Mouse (Mus musculus) induced T-regulatory cell, adult 2 months (primary cell): ENCODE results near the gene Plekhg1.
A peak's percentile ranks its signal among the peaks of the same experiment; 100 is the strongest.

Source experiments
- DNase-seq: peaks from one replicate; pipeline ENCODE4 v3.0.0-alpha.2; 2012; ENCODE audit warnings: low read depth

Plekhg1 gene

GRCm38 (mm10) chr10:3891381-3892263 is 151.5 kb downstream of the Plekhg1 start:
- no peak for DNase-seq

- DNase-seq, result no peak
These were observed 152.2 kb downstream of the Plekhg1 start for GRCm38 (mm10) chr10:3892368-3892767.

DNA sequence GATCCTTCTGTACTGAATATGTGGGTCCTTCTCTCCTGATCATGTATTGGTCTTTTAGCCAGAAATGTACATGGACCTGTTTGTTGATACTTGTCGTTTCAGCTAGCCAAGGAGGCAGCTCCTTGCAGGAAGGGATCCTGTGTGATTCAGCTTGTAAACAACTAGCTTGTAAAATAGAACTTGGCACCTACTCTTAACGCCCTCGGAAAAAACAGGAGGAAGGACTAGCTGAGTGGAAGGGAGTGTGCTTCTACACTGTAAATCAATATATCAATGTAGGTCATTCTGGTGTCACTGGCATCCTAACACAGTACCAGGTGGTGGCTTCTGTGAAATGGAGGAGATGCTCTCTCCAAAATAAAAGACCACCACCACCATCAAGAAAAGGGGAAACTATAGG is 157.9 kb downstream of the Plekhg1 start:
- no peak for DNase-seq

- DNase-seq, result no peak
These were observed 160.3 kb downstream of the Plekhg1 start for GRCm38 (mm10) chr10:3900416-3900956.

- DNase-seq, result no peak
These were observed 165.6 kb downstream of the Plekhg1 start for GRCm38 (mm10) chr10:3905747-3906146.

DNA sequence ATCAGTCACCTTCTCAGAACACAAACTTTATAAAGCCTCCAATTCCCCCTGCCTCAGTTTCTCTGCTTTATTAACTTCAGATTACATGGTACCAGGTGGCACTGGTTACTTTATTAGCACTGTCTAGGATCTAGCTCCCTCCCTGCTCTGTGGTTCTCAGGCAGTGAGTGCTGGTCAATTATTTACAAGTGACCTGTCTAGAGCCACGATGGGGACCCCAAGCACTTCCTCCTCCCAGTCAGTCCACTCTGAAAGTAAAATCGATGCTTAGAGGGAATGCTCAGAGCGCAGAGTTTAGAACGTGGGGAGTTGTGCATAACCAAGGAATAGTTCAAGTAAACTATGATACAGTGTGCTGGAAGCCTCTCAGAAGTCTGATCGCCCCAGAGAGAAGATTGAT is 173.9 kb downstream of the Plekhg1 start:
- DNase-seq, result no peak

- no peak for DNase-seq
These were observed 180.4 kb downstream of the Plekhg1 start for GRCm38 (mm10) chr10:3920368-3921152.

DNA sequence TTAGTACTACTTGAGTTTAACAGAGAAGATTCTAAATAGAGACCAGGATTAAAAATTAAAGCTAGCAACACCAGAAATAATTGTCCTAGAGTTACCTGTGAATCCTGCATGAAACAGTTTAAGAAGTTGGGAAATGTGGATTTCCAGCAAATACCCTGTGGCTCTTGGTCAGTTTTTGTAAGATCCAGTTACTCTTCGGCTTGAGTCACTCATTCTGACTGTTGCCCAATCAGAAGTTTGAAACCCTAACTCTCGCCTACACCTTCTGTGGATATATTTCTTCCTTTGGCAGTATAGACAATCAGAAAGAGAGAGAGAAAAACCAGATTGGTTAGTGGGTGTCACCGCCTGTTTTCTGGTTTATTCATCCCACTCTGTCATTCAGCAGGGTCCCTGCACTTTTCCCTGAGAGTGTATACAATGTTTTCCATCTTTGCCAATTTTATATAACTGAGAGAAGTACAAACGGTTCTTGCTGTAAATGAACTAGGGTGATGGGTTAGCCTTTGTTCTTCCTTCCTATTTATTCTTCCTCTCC is 187.9 kb downstream of the Plekhg1 start:
- no peak for DNase-seq

- no peak for DNase-seq
These were observed 191.7 kb downstream of the Plekhg1 start for GRCm38 (mm10) chr10:3931831-3932230.

GRCm38 (mm10) chr10:3933311-3933940 is 193.3 kb downstream of the Plekhg1 start:
- DNase-seq, result no peak

DNA sequence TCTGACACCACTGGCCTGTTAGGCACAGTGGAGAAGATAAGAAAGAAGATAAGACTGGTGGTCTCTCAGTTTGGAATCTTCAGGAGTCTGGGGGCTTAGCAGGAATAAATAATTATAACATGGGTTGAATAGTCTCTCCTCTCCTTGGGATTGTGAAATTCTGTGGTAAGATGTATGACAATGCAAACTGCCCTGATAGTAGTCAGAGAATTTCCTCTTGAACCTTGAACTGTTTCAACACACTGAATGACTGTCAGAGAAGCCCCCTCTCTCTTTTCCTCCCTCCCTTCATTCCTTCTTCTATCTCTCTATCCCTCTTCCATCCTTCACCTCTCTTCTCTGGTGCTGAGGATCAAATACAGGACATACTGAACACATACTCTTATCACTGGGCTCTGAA is 196.7 kb downstream of the Plekhg1 start:
- no peak for DNase-seq

- no peak for DNase-seq
These were observed 199.9 kb downstream of the Plekhg1 start for GRCm38 (mm10) chr10:3939895-3940595.

- DNase-seq, result no peak
These were observed 200.4 kb downstream of the Plekhg1 start for GRCm38 (mm10) chr10:3940596-3940975.

DNA sequence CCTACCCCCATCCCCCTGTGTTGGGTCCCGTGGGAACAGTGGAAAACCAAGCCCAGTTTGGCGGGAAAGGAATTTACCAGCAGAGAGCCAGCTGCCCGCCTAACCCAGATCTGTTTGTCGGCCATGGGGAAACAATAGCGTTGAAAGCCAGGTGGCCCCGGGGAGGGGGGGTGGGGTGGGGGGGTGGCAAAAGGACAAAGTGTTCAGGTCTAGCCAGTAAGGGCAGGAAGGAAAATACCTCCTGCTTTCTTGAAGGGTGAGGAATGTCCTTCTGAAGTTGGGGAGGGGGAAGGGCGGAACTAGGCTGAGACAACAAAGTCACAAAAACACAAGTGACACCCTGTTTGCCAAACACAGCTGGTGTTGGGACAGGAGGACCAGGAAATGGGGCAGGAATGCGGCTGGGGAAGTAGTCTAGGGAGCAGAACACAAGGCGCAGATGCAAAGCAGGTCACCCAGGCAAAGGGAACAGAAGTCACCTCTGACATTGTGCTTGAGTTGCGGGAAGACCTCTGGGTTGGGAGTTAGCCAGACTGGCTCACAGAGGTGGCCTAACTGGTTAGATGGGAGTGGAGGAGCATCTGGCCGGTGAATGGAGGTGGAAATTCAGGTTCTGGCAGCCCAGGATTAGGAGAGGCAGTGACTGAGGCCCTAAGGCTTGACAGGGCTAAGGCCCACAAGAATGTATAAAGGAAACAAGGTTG is 201.0 kb downstream of the Plekhg1 start:
- no peak for DNase-seq

DNA sequence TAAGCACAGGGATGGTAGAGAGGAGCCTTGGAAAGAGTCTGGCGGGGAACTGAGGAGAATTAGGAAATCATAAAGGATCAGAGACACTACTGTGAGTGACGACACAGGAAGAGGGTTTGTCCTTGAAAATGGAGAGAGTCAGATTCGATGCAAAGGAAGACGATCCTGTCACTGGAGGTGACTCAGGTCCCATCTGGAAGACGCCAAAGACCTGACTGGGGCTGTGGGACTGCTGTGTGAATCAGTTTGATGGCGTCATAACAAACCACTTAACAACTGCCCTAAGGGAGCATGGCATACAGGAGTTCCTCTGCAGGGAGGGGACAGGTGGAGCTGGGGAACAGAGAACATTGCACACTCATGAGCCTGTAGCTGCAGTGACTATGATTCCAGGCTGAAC is 202.1 kb downstream of the Plekhg1 start:
- no peak for DNase-seq

DNA sequence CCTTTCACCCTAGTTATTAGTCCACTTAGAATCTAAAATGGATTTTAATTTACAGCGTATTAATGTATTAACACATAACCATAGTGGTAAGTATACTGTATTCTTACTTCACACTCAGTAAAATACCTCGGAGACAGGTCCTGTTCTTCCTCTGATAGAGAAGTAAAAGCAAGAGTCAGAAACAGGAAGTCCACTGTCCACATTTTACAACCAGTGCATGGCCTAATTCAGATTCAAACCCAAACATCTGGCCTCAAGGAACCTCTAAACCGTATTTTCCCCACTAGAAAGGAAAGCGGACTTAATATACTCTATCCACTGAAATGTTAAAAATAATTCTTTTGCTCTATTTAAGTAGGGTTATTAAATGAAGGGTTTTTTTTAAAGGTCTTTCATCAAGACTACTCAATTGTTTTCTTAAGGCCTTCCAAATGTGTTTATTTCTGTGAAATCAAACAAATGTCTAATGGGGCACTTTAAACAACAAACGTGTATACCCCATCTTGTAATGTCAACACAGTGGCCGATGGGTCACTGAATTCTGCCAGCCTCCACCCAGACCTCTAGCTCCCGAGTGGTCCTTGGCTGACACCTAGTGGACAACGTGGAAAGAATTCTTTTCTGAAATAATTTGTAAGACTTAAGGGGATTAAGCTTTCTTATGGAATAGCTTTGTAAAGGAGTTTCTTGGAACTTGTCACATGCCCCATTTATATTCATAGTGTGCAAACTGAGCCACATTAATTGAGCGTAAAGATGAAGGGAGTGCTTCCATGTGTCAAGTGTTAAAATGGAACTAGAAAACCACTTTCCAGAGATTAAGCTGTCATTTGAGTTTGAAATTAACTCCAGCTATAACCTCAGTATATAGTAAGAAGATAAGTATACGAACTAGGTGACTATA is 203.6 kb downstream of the Plekhg1 start:
- peak; percentile 66 for DNase-seq

- no peak for DNase-seq
These were observed 206.7 kb downstream of the Plekhg1 start for GRCm38 (mm10) chr10:3946871-3947270.

- no peak for DNase-seq
These were observed 207.2 kb downstream of the Plekhg1 start for GRCm38 (mm10) chr10:3947346-3947745.

DNA sequence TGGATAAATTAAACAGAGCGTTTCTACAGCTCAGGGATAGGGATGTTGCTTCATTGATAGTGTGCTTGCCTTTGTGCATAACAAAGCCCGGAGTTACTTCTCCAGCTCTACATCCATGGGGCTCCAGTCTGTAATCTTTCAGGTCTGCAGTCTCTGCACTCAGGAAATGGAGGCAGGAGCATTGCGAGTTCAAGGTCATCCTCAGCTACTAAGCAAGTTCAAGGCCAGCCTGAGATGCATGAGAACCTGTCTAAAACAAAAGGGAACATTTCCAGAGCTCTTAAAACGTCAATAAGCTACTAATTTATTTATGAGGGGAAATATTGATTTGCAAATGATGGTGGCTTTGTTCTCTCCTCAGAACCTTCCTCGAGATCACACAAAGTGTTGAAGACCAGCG is 209.1 kb downstream of the Plekhg1 start:
- DNase-seq, result no peak

GRCm38 (mm10) chr10:3956471-3956870 is 216.3 kb downstream of the Plekhg1 start:
- no peak for DNase-seq
